Mouse (Mus musculus): ENCODE data around the gene Col6a6. TPM values are rescaled to one million over a fixed set of nuclear protein-coding genes. Genes with fewer than 3 reads are reported as not detected.
A peak's percentile ranks its signal among the peaks of the same experiment; 100 is the strongest.
"Not testable (repeated sequence)": the region's sequence is repeated elsewhere in the genome, so short reads cannot be mapped to it uniquely, and the experiment has no call there.

Col6a6 gene
- polyA plus RNA-seq, 2 experiments from 2014 or later = not detected

GRCm38 (mm10) chr9:105659877-105660276, 168.1 kb downstream of the Col6a6 start:
- no peak for ATAC-seq

- no peak for ATAC-seq
These were observed 169.7 kb downstream of the Col6a6 start for GRCm38 (mm10) chr9:105658216-105658615.

GRCm38 (mm10) chr9:105656189-105656588, 171.8 kb downstream of the Col6a6 start:
- ATAC-seq = no peak

GRCm38 (mm10) chr9:105642460-105643371, 185.2 kb downstream of the Col6a6 start, which contains the start of gene Pik3r4:
TSS of gene Pik3r4 (plus strand) at chr9:105642978.
- ATAC-seq = peak; percentile 100

- not testable (repeated sequence) for ATAC-seq
These were observed 186.6 kb downstream of the Col6a6 start for GRCm38 (mm10) chr9:105641377-105641776.

Other genes starting within 250 kb of the Col6a6 start
- gene Pik3r4, start 185.2 kb downstream of the Col6a6 start, polyA plus RNA-seq (2017; shearing (Covaris generic)) = 10 to 100 TPM; 16.2 to 22.8 TPM
- under 1 TPM in 1 of 2 experiments, not detected in 1; 0.04 TPM for gene Col6a5, start 132.5 kb upstream of the Col6a6 start, polyA plus RNA-seq (2017; shearing (Covaris generic))

Measured in CD4-positive, CD25-positive, alpha-beta regulatory T cell, adult 4 months (primary cell).